Mouse (Mus musculus) brown adipose tissue, adult 24 weeks (tissue): ENCODE measurements around the gene Mpz. TPM values are rescaled to one million over a fixed set of nuclear protein-coding genes. Genes with fewer than 3 reads are reported as not detected.
A peak's percentile ranks its signal among the peaks of the same experiment; 100 is the strongest.

ENCODE experiments used
- H3K27ac ChIP-seq: fragments of 200-500 bp; replicated peaks from 2 replicates; pipeline ENCODE4 v1.5.1; 2012; ENCODE audit warnings: low read depth, mild to moderate bottlenecking, low read length
- H3K4me1 ChIP-seq: fragments of 200-500 bp; 2 replicates; pipeline ENCODE4 v1.6.1; 2012; ENCODE audit warnings: low read length, mixed read lengths; ENCODE audit not compliant: control insufficient read depth, insufficient read depth, insufficient read length
- H3K4me3 ChIP-seq: fragments of 200-500 bp; 2 replicates; pipeline ENCODE4 v1.5.1; 2012; ENCODE audit warnings: low read depth, mild to moderate bottlenecking, low read length, moderate library complexity; ENCODE audit not compliant: insufficient read depth
- polyA plus RNA-seq: library from polyadenylated mRNA; stranded (reverse); fragments of >200 nt; gene quantifications from 2 replicates; pipeline ENCODE4 v1.2.4, GENCODE M21; 2012; ENCODE audit not compliant: missing spikeins, insufficient read depth, insufficient read length

Gene Mpz
- 4.6 and 5.3 TPM in 2 replicates for polyA plus RNA-seq

- Histone ChIP-seq H3K4me1 (no peaks in the 10 kb centered on the region; the same call in 1 of the 2 replicates), H3K27ac (peak within 1 kb of the TSS; percentile 100), H3K4me3 (peak within 1 kb of the TSS; percentile 100)
Measured at GRCm38 (mm10) chr1:171149974-171150760, at the start of gene Mpz, which contains the start of gene Sdhc. Gene Mpz, plus strand, starts transcription at chr1:171150711. Gene Sdhc, minus strand, starts transcription at chr1:171150603.

DNA sequence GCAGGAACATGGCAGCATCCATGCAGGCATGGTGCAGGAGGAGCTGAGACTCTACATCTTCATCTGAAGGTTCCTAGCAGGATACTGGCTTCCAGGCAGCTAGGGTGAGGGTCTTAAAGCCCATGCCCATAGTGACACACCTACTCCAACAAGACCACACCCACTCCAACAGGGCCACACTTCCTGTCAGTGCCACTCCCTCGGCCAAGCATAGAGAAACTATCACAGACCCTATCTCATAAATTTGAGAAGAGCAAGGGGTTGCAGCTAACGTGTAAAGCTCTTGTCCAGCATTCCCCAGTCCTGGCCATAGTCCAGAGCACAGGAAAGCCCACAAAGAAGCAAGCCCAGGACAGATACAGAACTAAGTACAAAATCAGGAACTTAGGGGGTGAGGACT, 49.5 kb upstream of the Mpz start:
- Histone ChIP-seq H3K27ac (no peak overlapping the region), H3K4me3 (no peak overlapping the region), H3K4me1 (no peaks in the 10 kb centered on the region)

- no peaks in the 10 kb centered on the region for H3K4me1 ChIP-seq
- no peak overlapping the region for H3K27ac ChIP-seq
- H3K4me3 ChIP-seq = peak overlapping the region; percentile 84
Measured at GRCm38 (mm10) chr1:171101733-171102546, 48.6 kb upstream of the Mpz start.

DNA sequence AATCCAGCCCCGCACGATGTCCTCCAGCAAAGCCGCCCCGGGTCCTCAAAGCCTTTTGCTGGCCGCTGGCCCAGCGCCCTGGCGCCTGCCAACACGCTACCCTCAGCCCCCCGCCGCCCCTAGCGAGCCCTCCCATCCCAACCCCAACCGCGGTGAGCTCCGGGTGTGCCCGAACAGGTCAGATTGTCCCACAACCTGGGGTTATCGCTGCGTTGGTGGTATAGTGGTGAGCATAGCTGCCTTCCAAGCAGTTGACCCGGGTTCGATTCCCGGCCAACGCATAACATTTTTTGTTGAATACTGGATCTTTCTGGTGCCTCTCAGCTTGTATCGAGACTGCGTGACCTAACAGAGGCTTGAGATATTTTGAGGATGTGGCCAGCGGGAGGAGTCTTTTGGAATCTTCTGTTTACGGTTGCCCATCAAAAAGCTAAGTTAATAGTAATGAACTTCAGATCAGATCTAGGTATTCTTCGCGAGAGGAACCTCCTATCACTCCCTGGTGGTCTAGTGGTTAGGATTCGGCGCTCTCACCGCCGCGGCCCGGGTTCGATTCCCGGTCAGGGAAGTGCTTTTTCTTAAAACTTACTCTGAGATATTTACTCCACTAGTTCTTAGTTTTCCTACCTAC, 47.8 kb upstream of the Mpz start:
- Histone ChIP-seq H3K4me1 (no peaks in the 10 kb centered on the region), H3K4me3 (peak overlapping the region; percentile 84), H3K27ac (no peak overlapping the region)

DNA sequence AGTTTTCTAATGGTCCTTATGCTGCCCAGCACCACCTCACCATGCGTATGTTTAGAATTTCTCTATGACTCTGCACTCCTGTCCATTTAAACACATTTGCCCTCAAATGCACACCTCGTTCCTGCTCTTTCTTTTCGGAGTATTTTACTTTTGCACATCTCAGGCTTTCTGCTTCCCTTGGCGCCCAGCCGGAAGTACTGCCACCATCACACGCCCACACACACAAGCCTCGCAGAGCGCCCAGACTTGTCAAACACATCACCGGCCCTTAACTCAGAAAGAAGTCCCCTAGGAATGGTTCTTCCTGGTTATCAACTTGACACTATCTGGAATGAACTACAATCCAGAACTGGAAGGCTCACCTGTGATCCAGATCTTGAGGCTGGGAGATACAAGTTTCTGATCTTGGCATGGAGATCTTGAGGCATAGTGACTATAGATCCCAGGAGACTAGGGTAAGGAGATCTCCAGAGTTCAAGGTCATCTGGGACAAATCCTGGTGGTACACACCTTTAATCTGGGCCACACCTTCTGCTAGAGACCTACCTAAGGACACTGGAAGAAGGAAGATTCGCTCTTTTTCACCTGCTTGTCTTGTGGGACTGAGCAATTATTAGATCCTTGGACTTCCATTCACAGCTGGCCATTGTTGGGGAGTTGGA, 47.2 kb upstream of the Mpz start:
- peak overlapping the region; percentile 18; the same call in 1 of the 2 replicates for H3K4me3 ChIP-seq
- no peaks in the 10 kb centered on the region for H3K4me1 ChIP-seq
- H3K27ac ChIP-seq = no peak overlapping the region

DNA sequence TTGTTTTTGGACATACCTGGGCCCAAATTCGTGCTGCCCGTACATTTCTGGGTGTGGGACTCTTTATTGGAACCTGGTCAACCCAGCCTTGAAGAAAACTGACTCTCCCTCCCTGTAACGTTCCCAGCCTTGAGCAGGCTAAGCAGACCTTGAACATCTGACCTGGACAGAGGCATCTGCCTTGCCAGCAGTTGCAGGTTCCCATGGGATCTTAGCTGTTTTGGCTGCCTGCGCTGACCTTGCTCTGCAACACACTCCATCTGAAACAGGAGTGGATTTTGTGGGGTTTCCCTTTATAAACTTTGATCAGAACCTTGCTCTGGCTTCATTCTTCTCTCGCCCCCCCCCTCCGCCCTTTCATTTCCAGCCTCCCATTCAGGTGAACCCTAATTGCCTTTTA, 45.3 kb upstream of the Mpz start:
- no peaks in the 10 kb centered on the region for H3K4me1 ChIP-seq
- H3K27ac ChIP-seq = no peak overlapping the region
- no peak overlapping the region for H3K4me3 ChIP-seq

DNA sequence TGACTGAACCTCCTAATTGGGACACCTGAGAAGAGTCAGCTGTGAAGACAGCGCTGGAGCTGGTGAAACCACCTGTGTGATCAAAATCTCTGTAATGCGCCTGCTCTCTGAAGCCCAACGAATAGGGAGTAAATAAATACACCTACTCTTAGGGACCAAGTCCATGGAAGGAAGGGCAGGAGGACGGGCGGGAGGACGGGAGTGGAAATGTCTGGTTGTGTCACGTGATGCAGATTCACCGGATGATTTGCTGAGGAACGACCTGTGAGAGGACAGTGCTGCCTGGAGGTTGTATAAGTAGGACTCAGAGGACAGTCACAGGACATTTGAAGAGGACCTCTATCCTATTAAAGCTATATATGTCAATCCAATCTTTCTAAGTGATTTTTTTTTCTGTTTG, 40.9 kb upstream of the Mpz start:
- H3K4me3 ChIP-seq = no peak overlapping the region
- H3K4me1 ChIP-seq = no peaks in the 10 kb centered on the region; the same call in 1 of the 2 replicates
- no peak overlapping the region for H3K27ac ChIP-seq

DNA sequence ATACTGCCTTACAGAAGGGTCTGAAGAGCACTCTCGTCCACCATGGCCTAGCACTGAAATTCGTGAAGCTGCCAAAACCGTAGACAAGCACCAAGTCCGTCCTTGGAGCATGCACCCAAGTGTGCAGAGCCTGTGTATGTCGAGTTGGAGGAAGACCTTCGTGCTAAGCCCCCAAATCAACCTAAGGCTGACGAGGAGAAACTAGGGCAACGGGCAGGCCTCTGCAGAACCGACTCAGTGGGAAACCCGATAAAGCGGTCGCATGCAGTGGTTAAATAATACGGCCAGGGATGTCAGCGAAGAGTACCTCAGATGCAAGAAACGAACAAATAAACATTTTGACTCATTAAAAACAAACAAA, 39.9 kb upstream of the Mpz start:
- H3K4me1 ChIP-seq = no peaks in the 10 kb centered on the region; the same call in 1 of the 2 replicates
- H3K4me3 ChIP-seq = peak overlapping the region; percentile 47
- H3K27ac ChIP-seq = no peak overlapping the region

GRCm38 (mm10) chr1:171111020-171111780, 39.3 kb upstream of the Mpz start:
- H3K4me3 ChIP-seq = peak overlapping the region; percentile 80

GRCm38 (mm10) chr1:171111781-171112575, 38.5 kb upstream of the Mpz start:
- Histone ChIP-seq H3K4me3 (peak overlapping the region; percentile 80), H3K27ac (peak overlapping the region; percentile 87), H3K4me1 (no peaks in the 10 kb centered on the region; the same call in 1 of the 2 replicates)

More at GRCm38 (mm10) chr1:171111020-171111780, 39.3 kb upstream of the Mpz start:
- H3K4me1 ChIP-seq = no peaks in the 10 kb centered on the region; the same call in 1 of the 2 replicates
- peak overlapping the region; percentile 87 for H3K27ac ChIP-seq

- no peak overlapping the region for H3K4me3 ChIP-seq
- H3K4me1 ChIP-seq = no peaks in the 10 kb centered on the region; the same call in 1 of the 2 replicates
- H3K27ac ChIP-seq = no peak overlapping the region
Measured at GRCm38 (mm10) chr1:171112986-171113385, 37.5 kb upstream of the Mpz start.

GRCm38 (mm10) chr1:171113873-171114299, 36.6 kb upstream of the Mpz start, which contains the start of gene Cfap126:
Gene Cfap126, plus strand, starts transcription at chr1:171113918.
- Histone ChIP-seq H3K4me3 (peak within 1 kb of the TSS; percentile 70), H3K4me1 (no peaks in the 10 kb centered on the region; the same call in 1 of the 2 replicates), H3K27ac (peak within 1 kb of the TSS; percentile 92)

DNA sequence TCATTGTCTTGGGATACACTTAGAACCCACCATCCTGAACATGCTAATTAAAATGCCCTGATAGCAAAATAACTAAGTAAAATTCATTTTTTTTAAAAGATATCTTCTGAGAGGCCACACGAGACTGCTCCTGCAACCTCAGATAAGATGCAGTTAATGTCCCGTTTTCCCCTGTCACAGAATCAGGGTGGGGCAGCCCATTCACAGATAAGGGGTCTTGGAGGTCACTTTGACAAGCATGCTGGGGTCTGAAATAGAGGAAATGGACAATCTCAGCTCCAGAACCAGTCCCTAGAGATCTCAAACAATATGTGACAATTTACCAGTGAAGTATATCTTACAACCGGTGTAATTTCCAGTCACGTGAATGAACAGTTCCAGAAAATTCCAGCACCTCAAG, 34.2 kb upstream of the Mpz start:
- no peaks in the 10 kb centered on the region; the same call in 1 of the 2 replicates for H3K4me1 ChIP-seq
- no peak overlapping the region for H3K4me3 ChIP-seq
- H3K27ac ChIP-seq = no peak overlapping the region
